Mouse (Mus musculus): Measurements from ENCODE around the gene Mapk8ip3.

Mapk8ip3 gene

DNA sequence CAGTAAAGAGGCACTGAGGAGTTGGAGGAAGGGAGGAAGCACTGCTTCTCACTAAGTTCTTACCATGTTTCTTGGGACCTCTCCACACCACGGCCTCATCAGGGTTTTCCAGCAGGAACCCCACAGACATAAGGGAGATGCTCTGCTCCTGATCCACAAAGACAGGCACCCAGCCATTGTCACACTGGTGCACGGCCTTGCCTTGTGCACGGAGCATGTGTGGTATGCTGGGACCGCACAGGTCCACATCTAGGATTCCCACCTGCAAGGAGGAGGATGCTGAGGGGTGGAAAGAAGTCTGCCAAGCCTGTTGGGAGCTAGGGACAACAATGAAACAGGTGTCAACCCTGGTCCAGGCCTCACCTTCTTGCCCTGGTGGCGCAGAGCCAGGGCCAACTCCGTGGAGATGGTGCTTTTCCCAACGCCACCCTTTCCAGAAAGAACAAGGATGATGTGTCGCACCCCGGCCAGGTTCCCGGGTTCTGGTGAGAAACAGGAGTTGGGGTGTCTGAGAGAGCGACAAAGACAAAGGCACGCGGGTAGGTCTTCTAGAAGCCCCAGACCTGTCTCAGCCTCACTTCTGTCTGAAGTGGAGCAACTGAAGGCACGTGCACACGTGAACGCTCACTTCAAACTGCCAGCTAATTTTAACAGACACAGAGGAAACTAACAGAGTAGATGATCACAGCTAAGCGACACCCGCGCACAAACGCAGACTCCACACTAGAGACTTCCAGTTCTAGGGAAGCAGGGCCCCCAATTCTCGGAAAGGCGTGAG lies 51.2 kb downstream of the Mapk8ip3 start:
- DNase-seq (ENCODE audit: low read depth), result no peak

DNA sequence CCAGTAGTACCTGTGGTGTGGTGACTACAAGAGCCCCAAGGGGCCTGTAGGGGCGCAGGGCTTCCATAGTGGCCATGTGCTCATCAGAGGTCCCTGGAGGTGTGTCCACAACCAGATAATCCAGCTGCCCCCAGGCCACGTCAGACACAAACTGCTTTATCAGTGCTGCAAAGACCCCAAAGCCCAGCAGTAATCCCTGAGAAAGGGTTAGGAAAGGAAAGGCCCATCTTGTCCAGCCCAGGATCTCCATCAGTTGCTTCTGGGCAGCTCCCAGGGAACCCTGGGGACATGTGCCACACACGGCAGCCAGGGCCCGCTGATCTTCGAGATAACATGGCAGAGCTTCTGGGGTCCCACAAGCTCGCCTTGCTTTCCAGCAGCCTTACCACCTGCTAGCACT lies 52.4 kb downstream of the Mapk8ip3 start:
- DNase-seq (ENCODE audit: low read depth), result no peak

DNA sequence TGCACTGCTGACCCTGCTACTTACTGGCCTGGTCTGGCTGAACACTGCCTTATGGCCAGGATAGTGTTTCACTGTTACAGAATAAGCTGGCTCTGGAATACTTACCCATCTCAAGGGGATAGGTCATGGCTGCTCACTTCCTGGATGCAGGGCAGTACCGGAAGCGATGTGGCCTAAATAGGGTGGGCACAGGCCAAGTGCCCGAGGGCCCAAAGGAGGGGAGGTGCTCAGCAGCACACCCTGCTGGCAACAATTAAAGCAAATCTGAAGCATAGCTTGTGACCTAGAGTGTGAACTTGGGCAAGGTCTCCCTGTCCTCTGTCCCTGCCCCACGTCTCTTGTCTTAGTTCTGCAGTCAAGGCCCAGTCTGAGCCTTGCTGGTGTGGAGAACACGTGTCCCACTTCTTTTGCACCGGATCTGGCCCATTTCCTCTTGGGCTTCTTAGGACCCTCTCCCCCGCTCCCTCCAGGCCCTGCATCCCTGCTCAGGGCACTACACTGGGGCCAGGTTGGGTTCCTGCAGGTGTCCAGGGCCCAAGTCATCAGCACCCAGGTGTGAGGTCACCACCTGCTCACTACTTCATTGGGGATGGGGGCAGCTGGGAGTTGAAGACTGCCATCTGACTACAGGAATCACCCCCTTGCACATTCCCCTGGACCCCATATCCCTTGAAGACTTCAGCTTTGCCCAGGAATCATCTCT lies 54.9 kb downstream of the Mapk8ip3 start:
- DNase-seq (ENCODE audit: low read depth), result peak; percentile 50

DNA sequence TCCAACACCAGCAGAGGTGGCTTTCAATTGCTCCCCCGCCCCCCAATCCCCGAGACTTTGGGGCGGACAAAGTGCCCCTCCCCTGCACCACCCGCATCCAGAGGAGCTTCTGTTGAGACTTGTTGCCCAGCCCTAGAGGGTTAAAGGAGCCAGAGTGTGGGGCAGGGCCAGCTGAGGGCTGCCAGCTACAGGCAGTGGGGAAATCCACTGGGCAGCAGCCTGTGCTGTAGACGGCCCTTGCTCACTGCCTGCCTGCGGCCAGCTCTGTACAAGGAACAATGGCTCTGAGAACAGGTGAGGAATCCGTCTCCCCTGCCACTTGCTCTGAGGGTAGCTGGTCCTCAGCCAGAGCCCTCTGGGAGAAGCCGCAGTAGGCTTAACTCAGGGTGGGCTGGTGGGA lies 58.2 kb downstream of the Mapk8ip3 start:
- DNase-seq (ENCODE audit: low read depth), result no peak

DNA sequence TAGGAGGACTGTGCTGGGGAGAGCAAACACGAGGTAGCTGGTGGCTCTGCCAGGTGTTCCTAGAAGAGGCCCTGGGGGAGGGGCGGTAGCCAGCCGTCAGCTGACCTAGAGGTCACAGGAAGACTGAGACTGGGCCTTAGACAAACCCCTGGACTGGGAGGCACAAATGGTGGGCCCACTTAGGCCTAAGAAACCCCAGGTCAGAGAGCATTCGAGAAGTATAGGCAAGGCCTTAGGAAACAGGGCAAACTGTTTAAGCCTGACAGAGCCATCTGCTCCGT lies 58.7 kb downstream of the Mapk8ip3 start:
- DNase-seq (ENCODE audit: low read depth), result no peak

DNA sequence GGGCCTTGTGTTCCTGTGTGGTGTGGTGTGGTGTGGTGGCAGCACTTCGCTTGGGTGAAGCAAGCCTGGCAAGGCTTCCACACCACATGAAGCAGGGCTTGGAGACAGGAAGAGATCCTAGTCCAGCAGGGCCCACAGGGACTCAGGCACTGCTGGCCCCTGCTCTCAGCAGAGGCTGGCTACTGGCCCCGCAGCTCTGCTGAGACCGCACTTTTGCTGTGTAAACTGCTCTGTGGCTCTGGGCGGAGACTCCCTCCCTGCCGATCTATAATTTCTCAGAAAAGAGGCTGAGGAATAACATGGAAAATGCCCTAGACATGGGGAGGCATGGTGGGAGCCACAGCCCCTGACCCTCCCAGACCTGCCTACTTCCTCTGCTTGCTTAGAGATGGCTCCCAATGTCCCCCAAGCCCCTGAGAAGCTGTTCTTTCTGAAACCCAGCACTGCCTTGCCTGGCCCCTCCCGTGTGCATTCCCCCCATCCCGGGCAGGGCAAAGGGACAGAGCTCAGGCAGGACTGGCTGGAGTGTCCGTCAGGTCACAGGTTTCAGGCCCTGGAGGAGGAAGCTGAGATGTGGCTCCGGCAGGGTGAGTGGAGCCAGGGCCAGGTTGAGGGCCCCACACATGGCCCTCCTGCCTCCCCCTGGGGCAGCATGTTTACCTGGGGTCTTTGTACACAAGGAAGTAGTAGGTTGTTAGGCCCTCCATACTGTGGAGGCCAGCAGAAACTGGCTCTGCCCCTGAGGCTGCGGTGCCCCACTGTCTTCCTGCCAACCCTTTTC lies 59.3 kb downstream of the Mapk8ip3 start:
- no peak for DNase-seq (ENCODE audit: low read depth)

DNA sequence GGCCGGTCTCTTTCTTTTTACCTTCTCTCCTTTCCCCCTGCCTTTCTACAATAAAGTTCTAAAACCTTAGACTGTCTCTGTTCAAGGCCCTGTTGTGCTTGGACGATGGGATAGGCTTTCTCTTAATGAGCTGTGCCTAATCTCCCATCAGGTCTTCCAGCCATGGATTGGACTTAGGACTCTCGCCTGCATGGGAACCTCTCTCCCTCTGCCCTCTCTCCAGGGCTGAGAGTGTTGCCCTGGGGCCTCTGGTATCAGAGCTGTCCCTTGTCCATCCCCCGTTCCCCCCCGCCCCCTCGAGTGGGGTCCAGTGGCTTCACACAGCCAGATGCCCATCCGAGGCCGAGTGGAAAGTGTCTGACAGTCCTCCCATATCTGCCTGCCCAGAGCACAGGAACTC lies 61.8 kb downstream of the Mapk8ip3 start:
- no peak for DNase-seq (ENCODE audit: low read depth)

DNA sequence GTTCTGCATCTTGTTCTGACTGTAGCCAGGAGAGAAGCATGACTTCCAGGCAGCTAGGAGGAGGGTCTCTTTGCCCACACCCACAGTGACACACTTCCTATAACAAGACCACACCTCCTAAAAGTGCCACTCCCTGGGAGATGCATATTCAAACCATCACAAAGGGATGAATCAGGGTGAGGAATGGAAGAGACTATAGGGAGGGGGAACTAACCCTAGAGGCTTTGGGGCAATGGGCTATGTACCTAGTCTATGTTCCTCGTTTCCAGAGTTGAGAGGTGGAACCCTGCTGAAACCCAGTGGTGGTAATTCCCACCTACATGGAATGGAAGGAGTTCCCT lies 62.4 kb downstream of the Mapk8ip3 start:
- no peak for DNase-seq (ENCODE audit: low read depth)

DNA sequence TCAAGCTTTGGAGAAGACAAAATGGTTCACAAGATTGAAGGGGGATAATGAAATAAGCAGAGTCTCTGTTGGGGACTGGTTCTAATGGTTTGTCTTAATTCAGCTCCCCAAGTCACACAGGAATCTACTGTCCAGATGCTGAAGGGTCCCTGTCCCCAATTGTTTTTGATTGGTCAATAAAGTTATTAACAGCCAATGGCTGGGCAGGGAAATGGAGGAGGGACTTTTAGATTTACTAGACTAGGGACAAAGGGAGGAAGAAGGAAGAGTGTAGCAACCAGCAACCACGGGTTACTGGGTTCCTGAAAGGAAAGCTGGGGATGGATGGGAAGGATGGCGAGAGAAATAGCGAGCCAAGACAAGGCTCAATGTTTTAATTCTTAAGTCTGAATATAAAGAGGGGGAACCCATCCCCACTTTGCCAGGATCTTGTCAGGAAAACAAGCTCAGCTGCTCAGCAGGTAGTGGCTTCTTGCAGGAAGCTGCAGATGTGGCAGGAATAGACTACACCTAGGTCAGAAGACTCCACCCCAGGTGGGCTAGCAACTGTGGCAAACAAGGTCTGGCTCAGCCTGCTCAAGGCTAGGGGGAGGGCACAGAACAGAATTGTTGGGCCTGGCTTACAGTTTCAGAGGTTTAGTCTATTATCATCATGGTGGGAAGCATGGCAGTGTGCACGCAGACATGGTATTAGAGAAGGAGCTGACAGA lies 62.9 kb downstream of the Mapk8ip3 start:
- DNase-seq (ENCODE audit: low read depth), result no peak

DNA sequence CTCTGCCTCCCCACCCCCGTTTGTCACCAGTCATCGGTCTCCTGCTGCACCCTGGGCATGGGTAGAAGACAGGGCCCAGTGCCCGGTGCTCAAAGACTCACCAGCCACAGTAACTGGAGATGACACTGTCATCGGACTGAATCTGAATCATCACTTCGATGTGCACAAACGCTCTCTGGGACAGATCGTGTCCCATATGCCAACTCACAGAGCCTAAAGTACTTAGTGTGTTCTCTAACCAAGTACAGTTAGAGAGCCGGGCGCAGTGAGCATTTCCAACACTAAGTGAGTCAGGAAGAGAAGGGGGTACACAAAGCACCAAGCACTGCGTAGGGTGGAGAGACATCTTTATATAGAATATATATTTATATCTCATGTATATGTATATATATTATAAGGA lies 68.9 kb downstream of the Mapk8ip3 start:
- DNase-seq (ENCODE audit: low read depth), result no peak

DNA sequence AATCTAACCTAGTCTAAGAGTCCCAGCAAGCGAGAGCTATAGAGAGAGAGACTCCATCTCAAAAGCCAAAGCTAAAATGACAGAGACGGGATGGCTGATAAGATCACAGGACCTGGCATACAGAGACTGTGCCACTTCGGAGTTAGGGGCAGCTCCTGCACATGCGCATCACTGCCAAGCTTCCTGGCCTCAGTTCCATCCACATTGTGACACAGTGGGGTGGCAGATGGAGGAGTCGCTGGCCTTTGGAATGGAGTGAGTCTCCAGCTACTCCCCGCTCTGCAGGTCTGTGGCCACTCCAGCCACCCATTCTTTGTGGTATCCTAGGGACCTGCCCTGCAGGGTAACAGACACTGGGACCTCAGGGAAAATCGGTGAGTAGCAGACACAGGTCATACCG lies 71.0 kb downstream of the Mapk8ip3 start, which contains the start of gene Igfals:
TSS of gene Igfals (plus strand) at position 222 of the 400 bp plus-strand sequence.
- no peak for DNase-seq (ENCODE audit: low read depth)

DNA sequence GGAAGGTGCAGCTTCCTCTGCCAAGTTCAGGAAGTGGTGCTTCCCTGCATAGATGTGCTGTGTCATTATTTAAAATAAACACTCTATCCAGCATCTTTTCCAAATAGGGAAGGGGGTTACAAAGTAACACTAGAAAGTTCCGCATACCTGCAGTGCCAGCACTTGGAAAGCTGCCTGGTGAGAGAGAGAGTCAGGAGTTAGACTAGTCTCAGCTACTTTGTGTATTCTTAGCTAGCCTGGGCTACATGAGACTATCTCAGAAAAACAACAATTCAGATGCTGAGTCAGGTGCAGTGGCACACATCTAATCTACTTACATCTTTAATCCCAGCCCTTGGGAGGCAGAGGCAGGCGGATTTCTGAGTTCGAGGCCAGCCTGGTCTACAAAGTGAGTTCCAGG lies 75.0 kb downstream of the Mapk8ip3 start:
- DNase-seq (ENCODE audit: low read depth), result no peak

DNA sequence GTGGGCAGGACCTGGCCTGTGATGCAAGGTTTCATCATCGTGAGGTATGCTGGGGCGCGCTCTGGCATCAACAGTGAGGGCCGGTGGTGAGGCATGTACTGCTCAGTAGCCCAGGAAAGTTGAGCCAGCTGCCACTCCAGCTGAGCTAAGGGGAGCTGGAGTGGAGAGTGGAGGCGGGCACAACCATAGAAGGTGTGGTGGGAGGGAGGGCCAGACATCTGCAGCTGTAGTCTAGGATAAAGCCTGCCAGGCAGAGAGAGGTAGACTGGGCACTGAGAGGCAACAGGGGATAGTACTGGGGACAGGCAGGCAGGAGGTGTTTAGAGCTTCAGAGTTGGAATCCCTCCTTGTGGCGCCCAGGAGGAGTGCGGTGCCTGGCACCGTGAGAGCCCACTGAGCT lies 76.7 kb downstream of the Mapk8ip3 start:
- DNase-seq (ENCODE audit: low read depth), result no peak

DNA sequence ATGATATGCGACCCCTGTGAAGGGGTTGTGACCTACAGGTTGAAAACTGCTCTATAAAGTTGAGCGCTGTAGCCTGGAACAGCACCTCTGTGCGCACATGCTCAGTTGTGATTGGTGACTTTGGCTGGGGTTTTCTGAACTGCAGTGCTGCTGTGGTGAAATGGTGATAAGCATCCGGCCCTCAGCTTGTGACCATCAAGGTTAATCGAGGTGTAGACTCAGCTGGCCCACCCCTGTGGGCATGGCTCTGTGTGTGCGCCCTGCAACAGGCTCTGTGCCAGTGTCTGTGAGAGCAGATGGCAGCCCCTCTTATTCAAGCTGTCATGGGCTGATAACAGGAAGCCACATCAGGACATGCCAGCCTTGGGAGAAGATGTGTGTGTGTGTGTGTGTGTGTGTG lies 77.8 kb downstream of the Mapk8ip3 start:
- no peak for DNase-seq (ENCODE audit: low read depth)

DNA sequence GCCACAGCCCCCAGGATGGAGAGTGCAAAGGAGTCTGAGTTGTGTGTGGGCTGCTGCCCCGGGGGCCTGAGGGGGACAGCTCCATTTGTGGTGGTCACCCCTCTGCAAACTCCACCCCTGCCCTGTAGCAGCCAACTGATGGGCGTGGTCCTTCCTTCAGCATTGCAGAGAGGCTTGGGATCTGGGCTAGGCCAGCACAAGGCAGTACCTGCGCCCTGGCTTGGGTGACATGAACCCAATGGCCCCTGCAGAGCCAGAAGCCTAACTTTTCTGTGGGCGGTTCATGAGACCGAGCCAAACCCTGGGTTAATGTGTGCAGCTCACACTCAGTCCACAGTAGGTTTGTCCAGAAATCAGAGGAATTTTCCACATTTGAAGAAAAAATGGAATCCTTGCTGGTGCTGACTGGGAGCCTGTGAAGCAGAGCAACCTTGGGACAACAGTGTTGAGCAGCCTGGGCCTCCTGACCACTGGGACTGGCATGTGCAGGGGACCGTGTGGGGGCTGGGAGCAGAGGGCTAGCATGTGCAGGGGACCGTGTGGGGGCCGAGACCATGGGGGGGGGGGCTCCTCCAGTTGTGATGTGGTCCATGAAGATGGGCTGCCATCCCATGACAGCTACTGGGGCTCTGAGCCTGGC lies 78.8 kb downstream of the Mapk8ip3 start:
- DNase-seq (ENCODE audit: low read depth), result no peak

DNA sequence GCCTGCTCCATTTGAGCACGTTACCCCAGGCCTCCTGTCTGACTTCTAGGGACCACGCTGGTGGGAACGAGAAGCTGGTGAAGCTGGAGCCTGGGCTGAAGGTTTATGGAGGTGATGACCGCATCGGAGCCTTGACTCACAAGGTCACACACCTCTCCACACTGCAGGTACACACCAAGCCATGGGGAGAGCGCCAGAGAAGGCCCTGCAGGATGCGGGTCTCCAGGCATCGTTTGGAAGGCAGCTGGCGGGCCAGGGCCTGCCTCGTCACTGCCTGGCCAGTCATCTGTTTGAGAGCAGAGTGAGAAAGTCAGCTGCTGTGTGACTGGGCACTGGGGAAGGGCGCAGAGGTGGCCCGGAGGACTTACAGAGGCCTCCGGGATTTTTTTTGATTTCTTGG lies 80.2 kb downstream of the Mapk8ip3 start:
- no peak for DNase-seq (ENCODE audit: low read depth)

DNA sequence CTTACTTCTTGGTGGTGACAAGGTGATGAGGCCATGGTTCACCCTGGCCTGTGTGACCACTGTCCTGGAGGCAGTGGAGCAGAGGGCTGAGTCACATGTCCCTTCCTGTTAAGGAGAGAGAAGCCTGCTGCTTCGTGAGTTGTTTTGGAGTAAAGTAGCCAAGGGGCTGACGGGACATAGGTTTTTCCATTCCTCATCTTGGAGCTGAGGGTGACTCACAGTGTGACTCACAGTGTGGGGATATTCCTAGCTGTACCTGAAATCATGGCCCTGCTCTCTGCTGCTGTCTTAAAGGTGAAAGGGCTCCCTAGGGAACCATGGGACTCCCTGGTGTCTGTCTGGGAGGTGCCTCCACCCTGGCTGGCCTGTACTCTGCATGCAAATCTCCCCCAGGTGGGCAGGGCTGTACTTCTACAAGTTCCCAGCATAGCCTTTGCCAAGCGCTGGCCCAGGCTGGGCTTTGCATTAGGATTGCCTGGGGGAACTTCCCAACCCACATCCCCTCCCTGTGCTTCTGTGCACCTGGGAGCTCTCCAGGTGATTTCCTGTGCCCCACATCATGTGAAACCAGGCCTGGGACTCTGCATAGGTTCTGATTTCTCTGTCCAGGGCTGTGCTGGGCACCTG lies 80.8 kb downstream of the Mapk8ip3 start:
- DNase-seq (ENCODE audit: low read depth), result no peak

DNA sequence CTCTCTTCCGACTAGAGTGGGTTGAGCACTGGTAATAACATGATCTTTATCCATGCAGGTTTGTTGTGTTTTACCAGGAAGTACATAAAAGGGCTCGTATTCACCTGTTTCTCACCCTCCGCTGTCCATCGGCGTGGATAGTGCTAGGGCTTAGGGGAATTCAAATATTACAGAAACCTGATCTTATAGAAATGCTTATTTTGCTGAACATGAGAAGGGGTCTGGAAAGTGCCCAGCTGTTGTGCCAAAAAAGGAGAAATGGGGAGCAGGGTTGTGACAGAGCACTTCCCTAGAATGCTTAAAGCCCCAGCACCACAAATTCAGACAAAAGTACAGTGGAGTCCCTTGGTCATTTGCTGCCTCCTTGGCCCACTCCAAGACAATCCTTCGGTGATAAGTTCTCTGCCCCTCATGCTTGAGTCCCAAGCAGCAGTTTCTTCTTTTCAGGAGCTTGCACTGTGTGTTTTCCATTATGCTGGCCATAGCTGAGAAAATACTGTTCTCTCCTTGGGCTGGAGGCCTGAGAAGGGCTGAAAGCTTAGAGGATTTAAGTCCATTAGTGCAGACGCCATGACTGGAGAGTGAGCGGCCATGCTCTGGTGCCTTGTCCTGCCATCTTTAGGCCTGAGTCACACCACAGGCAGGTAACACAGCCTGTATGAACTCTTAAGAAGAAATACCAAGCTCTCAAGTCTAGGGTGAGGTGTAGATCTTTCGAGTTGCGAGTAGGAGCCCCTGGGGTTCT lies 85.2 kb downstream of the Mapk8ip3 start:
- peak; percentile 8 for DNase-seq (ENCODE audit: low read depth)

DNA sequence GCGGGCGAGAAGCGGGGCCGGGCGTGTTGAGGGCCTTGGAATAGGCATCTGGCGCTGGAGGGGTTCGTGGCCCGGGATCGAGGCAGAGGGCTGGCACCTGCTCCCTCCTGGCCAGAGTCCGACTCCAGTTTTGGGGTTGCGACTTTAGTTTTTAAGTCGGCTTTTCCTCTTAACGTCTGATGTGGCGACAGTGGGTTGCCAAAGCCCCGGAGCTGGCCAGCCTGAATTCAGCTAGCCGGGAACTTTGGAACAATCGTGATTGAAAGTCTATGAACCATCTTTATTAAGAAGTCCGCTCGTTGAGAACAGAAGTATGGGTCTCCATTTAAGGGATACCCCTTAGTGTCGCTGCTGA lies 86.0 kb downstream of the Mapk8ip3 start:
- no peak for DNase-seq (ENCODE audit: low read depth)

DNA sequence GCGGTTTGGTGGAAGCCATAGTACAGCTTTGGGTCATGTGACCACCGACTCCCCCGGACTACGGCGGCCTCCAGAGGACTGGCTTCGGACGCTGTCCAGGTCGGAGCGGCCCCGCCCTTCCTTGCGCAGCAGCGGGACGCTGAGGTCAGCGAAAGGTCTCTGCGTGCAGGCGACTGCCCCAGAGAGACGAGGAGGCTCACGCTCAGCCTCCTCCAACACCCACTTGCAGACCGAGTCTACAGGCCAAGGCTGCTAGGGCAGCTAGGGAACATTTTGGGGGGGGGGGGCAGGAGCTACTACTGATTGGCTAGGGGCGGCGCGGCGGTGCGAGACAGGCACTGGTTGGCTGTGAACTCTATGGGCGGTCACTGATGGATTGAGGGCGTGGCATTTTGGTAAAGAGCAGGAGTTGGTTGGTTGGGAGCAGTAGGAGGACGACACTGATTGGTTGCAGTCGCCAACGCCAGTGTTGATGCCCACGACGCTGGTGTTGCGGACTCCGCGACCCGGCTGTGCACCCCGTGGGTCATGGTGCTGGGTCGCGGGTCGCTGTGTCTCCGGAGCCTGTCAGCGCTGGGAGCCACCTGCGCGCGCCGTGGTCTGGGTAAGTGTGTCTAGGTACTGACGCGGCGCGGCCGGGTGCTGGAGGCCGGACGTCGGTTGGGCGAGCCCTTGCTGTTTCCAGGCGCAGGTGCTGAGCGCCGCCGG lies 86.6 kb downstream of the Mapk8ip3 start, which contains the start of gene Fahd1:
TSS of gene Fahd1 (minus strand) at position 300 of the 708 bp plus-strand sequence.
- peak; percentile 97 for DNase-seq (ENCODE audit: low read depth)
